Mouse (Mus musculus) monocyte, adult 2 months (primary cell): ENCODE measurements around the gene Phxr2.

Experiments used
- DNase-seq, 2 experiments: peaks; one replicate each; pipeline ENCODE4 v3.0.0; 2022; ENCODE audit warnings: low spot score in 2 of 2, low read depth in 1 of 2

Gene Phxr2

GRCm38 (mm10) chr10:99132595-99133272 is 6.6 kb upstream of the Phxr2 start:
- DNase-seq = no peak

- no peak for DNase-seq
These were observed 6.1 kb upstream of the Phxr2 start for GRCm38 (mm10) chr10:99132189-99132588.

DNA sequence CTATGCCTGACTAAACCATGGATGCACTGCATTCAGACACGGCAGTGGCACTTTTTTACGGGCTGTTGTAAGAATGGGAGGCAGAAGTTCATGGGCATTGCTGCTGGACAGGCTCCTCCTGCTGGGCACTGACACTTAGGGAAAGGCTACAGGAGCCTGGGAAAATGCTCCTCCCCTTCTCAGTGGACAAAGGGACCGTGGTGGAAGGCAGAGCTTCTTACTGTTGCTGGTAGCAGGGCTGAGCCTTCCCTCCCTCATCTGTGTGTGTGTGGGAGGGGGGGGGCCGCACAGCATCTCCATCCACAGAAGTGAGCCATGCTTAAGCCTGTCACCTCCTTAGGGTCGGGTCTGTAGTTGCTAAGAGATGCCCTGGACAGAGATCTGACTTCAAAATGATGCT is 5.2 kb upstream of the Phxr2 start:
- no peak for DNase-seq

GRCm38 (mm10) chr10:99130611-99131010 is 4.5 kb upstream of the Phxr2 start:
- DNase-seq = peak in 1 of 2 experiments; percentile 53

GRCm38 (mm10) chr10:99127691-99128261 is 1.7 kb upstream of the Phxr2 start:
- DNase-seq = peak in 1 of 2 experiments; percentile 17

DNA sequence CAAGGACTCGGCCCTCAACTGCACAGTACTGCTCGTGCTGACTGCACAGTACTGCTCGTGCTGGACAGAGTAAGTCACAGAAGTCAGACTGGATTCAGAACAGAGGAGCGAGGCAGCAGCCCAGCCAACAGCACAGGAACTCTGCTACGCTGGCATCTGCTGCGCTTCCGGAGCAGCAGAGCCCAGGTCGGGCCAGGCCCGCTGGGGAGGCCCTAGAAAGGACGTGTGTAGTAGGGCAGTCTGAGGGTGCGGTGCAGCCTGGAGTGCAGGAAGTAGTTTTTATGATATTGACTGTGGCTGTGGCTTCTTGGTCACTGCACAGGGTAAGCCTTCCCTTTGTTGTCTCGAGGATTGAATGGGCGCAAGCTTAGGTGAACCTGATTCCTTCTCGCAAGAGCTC is 829 bp upstream of the Phxr2 start:
- DNase-seq = no peak

DNA sequence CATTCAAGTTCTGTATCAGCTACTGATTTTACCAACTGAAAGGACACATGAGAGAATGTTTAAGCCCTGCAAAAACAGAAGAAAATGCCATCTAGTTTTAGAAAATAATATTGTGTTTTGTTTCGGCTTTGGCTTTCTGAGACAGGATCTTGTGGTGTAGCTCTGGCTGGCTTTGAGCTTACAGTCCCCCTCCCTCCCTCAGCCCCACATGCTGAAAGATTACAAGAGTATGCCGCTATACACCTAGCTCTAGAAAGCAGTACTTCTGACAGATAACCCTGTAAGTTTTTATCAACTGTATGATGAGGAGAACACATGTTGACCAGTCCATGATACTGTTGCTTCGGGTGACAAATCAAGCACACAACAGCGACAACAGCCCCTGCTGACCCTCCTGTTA is 6.7 kb downstream of the Phxr2 start:
- DNase-seq = no peak

DNA sequence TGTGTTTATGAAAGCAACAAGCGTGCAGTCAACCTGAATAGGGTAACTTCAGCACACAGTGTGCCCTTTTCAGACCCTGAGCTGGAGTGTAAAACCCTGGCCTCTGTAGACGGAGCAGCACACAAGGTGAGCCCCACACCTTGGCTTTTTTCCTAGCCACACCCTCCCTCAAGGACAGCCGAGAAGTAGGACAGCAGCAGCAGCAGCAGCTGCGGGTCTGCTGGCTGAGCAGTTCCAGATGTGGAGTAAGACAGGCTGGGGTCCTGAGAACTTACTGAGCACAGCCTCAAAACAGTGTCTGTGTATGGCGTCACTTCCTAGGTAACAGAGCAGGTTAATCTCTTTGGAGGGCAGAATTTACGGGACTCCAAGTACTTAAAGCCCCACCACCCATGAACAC is 7.4 kb downstream of the Phxr2 start:
- no peak for DNase-seq

DNA sequence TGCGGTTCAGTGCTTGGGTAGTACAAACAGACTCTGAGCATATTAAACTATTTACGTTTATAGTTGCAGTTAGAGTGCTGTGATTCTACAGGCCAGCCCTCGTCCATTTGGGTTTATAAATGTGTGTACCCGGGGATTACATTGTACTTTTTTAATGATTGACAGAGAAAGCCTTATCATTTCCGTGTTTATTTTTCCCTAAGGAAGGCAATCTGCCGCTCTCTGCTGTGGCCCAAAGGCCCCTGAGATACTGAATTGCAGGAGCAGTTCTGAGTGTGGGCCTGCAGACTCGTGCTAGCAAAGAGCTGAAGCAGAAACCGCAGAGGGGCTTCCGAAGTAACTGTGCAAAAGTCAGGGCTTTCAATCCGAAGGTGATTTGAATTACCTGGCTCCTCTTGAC is 8.2 kb downstream of the Phxr2 start:
- no peak for DNase-seq

DNA sequence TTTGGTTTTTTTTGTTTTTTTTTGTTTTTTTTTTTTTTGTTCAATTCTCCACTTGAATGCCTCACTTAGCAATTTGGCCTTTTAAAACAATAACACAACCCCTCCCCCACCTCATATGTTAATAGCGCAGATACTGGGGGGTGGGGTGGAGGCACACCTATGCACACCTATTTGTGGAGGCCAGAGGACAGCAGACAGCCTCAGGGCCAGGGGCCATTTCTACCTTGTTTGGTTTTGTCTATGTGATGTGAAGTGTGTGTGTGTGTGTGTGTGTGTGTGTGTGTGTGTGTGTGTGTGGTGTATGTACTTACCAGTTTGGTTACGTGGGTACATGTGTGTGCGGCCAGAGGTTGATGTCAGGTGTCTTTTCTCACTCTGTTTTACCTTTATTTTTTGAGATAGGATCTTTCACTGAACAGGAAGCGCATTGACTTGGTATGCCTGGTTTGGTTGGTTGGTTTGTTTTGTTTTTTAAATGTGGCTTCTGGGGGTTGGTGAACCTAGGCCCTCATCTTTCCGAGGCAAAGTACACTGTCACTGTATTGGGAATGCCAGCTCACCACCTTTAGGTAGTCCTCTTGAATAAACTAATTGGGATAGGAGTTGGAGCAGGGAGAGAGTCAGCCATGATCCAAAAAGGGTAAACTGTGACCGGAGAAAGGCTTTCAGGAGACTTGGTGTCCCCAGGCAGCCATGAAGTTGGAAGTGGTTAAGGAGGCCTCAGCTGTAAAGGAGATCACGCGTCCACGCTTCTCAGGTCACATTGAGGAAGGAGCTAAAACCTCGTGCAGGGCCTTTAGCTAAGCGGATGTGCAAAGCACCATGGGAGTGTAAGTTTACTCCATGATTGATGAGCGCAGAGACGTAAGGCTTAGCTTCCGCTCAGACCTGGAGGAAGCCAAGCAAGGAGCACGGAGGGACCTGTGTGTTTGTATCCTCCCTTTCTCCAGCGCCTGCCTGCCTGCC is 9.2 kb downstream of the Phxr2 start:
- DNase-seq = no peak

GRCm38 (mm10) chr10:99116237-99116632 is 9.9 kb downstream of the Phxr2 start:
- no peak for DNase-seq

- no peak for DNase-seq
These were observed 10.5 kb downstream of the Phxr2 start for GRCm38 (mm10) chr10:99115471-99116236.

DNA sequence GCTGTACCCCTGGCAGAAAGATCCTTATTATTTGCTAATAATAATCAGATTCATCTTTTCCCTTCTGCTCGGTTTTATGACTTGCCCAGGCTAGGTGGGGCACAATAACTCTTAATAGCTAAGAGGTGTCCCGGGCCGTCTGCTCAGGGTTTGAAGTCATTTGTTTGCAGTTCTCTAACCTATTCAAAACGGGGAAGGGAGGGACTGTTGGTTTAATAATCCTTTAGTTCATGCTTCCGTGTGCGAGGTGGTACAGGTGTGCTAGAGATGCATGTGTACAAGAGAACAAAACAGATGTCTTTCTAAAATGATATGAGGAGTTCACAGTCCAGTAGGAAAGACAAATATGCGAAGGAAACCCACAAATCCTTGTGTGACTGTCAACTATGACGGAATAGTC is 11.8 kb downstream of the Phxr2 start:
- no peak for DNase-seq

DNA sequence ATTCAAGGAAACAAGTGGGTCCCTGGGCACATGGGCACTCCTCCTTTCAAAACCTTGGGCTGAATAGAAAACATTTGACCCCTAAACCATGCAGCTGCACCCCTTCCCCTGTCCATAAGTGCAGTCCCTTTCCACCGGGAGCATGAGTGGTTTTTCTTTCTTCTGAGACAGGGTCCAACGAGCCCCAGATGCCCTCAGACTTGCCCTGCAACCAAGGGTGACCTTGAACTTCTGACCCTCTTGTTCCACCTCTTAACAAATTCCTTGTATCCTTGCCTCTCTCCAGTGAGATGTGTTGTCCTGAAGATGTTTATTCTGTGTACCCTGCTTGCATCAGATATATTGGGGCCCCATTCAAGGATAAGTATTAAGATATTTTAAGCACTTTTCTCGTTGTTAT is 12.6 kb downstream of the Phxr2 start:
- no peak for DNase-seq

GRCm38 (mm10) chr10:99108431-99108982 is 17.6 kb downstream of the Phxr2 start:
- no peak for DNase-seq

- peak; percentile 78 to 80 for DNase-seq
These were observed 18.2 kb downstream of the Phxr2 start, which contains the start of gene Galnt4 for GRCm38 (mm10) chr10:99107964-99108363. TSS of gene Galnt4 (plus strand) at chr10:99108159.

GRCm38 (mm10) chr10:99106703-99107631 is 19.2 kb downstream of the Phxr2 start, which contains the start of gene Poc1b:
TSS of gene Poc1b (plus strand) at chr10:99107036.
- peak in 1 of 2 experiments; percentile 48 for DNase-seq

DNA sequence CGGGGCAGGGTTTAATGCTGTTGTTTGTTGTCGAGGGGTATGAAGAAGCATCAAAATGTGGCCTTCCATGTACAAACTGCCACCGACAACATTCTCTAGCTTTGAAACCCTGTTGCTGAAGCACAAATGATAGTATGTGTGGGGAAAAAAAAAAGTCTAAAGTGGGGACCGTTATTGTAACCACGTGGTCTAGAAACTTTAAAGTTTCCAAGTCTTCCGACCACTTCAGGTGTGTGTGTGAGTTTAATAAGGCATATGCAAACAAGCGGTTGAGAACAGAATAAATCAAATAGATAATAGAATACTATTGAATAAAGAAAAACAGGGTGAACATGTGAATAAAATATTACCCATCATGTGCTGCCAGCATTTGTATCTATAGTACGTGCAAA is 19.8 kb downstream of the Phxr2 start:
- no peak for DNase-seq

DNA sequence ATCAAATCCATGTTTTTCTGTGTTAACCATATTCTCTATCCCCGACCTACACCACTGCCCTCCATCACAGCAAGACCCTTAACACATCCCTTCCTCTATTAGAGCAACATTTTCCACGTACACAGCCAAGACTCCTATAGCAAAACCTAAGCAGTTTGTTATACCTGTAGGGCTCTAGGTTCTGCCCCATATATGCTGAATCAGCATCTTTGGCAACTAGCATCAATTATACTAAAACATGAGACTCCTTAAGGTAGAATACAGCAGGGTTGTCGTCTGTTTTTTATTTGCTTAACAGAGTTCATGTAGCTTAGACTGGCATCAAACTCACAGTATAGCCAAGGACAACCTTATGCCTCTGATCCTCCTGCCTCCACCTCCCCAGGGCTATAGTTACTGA is 20.6 kb downstream of the Phxr2 start:
- DNase-seq = no peak

GRCm38 (mm10) chr10:99097374-99097773 is 28.8 kb downstream of the Phxr2 start:
- DNase-seq = no peak
